Mouse (Mus musculus) midbrain, embryonic 16.5 days (tissue): ENCODE data around the gene Papss1. TPM values are rescaled to one million over a fixed set of nuclear protein-coding genes. Genes with fewer than 3 reads are reported as not detected.

Source experiments
- ATAC-seq: fragments of 200-750 bp; cut with Nextera tagmentation; 2 replicates; pipeline ENCODE4 v1.8.0; 2017; ENCODE audit warnings: moderate TSS enrichment
- H3K27ac ChIP-seq: fragments of 300-500 bp; sonication (generic); 2 replicates; pipeline ENCODE4 v1.5.1; 2014; ENCODE audit warnings: mild to moderate bottlenecking, low read length, mixed read lengths
- H3K27me3 ChIP-seq: fragments of 300-500 bp; sonication (generic); 2 replicates; pipeline ENCODE4 v1.6.1; 2014; ENCODE audit warnings: low read depth, low read length, mixed read lengths; ENCODE audit not compliant: control insufficient read depth, insufficient read depth
- H3K36me3 ChIP-seq: fragments of 300-500 bp; sonication (generic); 2 replicates; pipeline ENCODE4 v1.6.1; 2014; ENCODE audit warnings: mild to moderate bottlenecking, low read length, moderate library complexity, mixed read lengths; ENCODE audit not compliant: control insufficient read depth, insufficient read depth
- H3K4me1 ChIP-seq: fragments of 300-500 bp; sonication (generic); 2 replicates; pipeline ENCODE4 v1.6.1; 2014; ENCODE audit warnings: mild to moderate bottlenecking, low read length, mixed read lengths; ENCODE audit not compliant: control insufficient read depth, insufficient read depth
- H3K4me2 ChIP-seq: fragments of 300-500 bp; sonication (generic); 2 replicates; pipeline ENCODE4 v1.6.1; 2014; ENCODE audit warnings: mild to moderate bottlenecking, low read length, mixed read lengths
- H3K4me3 ChIP-seq: fragments of 300-500 bp; sonication (generic); 2 replicates; pipeline ENCODE4 v1.5.1; 2014; ENCODE audit warnings: low read depth, mild to moderate bottlenecking, low read length, moderate library complexity, mixed read lengths
- H3K9ac ChIP-seq: fragments of 300-500 bp; sonication (generic); 2 replicates; pipeline ENCODE4 v1.6.1; 2014; ENCODE audit warnings: low read depth, low read length, mixed read lengths
- H3K9me3 ChIP-seq: fragments of 300-500 bp; sonication (generic); replicated peaks from 2 replicates; pipeline ENCODE4 v1.6.1; 2014; ENCODE audit warnings: mild to moderate bottlenecking, low read length, mixed read lengths; ENCODE audit not compliant: control insufficient read depth, poor library complexity, severe bottlenecking
- WGBS: fragments of 180-500 bp; shearing (Covaris S2); extraction: QIAGEN DNeasy Blood & Tissue Kit; methylation state at CpG from one replicate; pipeline ENCODE4 v1.1.7; 2014; 5-methylcytosine and 5-hydroxymethylcytosine counted together
- polyA plus RNA-seq: library from polyadenylated mRNA; unstranded; fragments of >200 nt; fragmentation: Nextera tagmentation; extraction: Ambion mirVana; gene quantifications from 2 replicates; pipeline ENCODE4 v1.2.1, GENCODE M21; 2015

Papss1 gene
- polyA plus RNA-seq, 1 experiment from 2014 or later, result 127 TPM

DNA sequence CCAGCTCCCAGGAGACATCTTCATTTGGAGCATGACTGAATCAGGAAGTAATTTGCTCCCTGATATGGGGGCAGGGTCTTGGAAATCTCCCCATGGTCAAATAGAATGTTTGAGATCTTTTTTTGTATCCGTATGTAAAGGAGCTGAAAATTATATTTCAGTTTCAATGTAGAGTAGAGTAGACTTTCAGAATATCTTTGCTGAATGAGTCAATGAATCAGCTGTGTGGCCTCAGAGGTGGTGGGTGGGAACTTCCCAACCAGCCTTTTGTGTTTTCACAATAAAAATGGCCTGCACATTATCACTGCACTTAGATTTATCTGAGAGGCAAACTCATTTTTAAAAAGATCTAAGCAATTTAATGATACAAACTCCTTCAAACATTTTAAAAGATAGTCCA is 58.6 kb downstream of the Papss1 start:
- Histone ChIP-seq H3K27ac (no peak overlapping the region), H3K4me2 (no peak overlapping the region), H3K9me3 (no peaks in the 10 kb centered on the region), H3K4me1 (no peaks in the 10 kb centered on the region), H3K4me3 (no peak overlapping the region), H3K36me3 (peaks cover 13% of the 10 kb centered on the region), H3K27me3 (no peaks in the 10 kb centered on the region), H3K9ac (no peak overlapping the region)
- no peak for ATAC-seq
- 100% methylated on average over 1 of the region's 1 CpGs for WGBS

DNA sequence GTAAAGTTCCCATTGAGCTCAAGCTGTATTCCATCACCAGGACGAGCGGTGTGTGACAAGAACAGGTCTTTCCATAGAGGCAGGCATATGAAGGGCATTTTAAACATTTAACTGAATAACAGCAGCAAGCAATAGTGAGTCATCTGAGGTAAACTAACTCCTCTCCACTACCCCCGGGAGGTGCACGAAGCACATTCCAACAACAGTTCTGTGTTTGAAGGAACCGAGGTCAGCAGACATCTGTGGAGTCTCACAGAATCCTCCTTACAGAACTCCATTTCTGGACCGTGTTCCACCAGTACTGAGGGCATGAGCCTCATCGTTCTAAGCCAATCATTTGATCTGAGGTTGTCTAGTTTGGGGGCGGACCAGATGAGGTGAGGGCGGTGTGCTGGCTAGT is 59.5 kb downstream of the Papss1 start:
- Histone ChIP-seq H3K9me3 (no peaks in the 10 kb centered on the region), H3K36me3 (peaks cover 10% of the 10 kb centered on the region), H3K27me3 (no peaks in the 10 kb centered on the region), H3K4me3 (no peak overlapping the region), H3K4me2 (no peak overlapping the region), H3K9ac (no peak overlapping the region), H3K27ac (no peak overlapping the region), H3K4me1 (no peaks in the 10 kb centered on the region)
- ATAC-seq, result no peak
- WGBS, result 94% methylated on average over 9 of the region's 9 CpGs

DNA sequence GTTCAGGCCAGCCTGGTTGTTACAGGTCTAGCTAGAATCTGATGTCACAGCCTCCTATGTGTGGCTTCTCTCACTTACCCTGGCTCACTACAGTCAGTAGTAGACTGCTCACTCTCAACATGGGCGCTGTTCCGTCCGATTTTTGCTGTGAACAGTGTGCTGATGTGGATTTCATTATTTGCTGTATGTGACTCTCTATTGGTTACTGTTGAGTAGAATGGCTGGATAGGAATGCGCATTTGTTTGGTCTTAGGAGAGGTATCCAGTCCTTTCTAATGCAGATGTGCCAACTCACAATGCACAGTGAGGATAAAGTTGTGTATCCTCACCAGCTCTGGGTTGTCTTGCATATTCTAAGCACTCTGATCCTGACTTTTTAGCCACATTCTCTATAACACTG is 62.9 kb downstream of the Papss1 start:
- Histone ChIP-seq H3K9ac (no peak overlapping the region), H3K27ac (no peak overlapping the region), H3K4me2 (no peak overlapping the region), H3K36me3 (peaks cover 11% of the 10 kb centered on the region), H3K9me3 (no peaks in the 10 kb centered on the region), H3K4me1 (no peaks in the 10 kb centered on the region), H3K27me3 (no peaks in the 10 kb centered on the region), H3K4me3 (no peak overlapping the region)
- 92% methylated on average over 4 of the region's 4 CpGs for WGBS
- no peak for ATAC-seq

DNA sequence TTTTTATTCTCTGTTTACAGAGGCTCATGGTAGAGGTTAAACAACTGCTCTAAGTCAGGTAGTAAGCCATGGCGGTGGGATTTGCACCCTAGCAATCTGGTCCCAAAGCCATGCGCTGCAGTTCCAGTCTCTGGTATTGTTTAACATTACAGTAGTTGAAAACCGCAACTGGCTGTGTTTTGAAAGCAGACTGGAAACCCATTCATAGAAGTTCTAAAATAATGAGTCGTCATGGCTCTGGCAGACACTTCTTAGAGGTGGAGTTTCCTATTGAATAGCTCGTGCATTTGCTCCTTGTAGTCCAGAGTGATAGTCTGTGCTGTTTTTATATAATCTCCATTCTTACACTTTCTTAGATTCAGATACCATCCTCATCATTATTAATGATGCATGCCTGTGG is 63.7 kb downstream of the Papss1 start:
- Histone ChIP-seq H3K36me3 (peaks cover 11% of the 10 kb centered on the region), H3K27ac (no peak overlapping the region), H3K4me1 (no peaks in the 10 kb centered on the region), H3K9me3 (no peaks in the 10 kb centered on the region), H3K9ac (no peak overlapping the region), H3K4me2 (no peak overlapping the region), H3K27me3 (no peaks in the 10 kb centered on the region), H3K4me3 (no peak overlapping the region)
- ATAC-seq, result no peak
- 63% methylated on average over 5 of the region's 5 CpGs for WGBS

DNA sequence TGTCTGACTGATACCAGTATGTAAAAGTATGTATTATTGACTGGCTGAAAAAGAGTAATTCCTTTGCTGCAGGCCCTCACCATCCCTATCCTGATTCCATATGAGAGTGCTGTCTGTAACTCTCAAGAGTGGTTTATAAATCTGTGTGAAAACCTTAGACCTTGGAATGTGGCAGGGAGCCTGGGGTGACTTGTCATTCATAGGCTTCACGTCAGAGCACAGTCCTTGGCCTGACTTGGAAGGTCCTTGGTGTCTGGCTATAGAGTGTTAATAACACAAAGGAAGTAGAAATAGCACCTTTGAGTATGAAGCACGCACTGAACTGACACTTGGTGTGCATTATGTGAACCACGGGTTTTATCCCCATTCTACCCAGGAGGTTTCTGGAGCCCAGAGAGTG is 64.4 kb downstream of the Papss1 start:
- no peak overlapping the region for H3K9ac ChIP-seq
- ATAC-seq, result no peak
- 87% methylated on average over 3 of the region's 3 CpGs for WGBS
- H3K4me3 ChIP-seq, result no peak overlapping the region
- H3K9me3 ChIP-seq, result no peaks in the 10 kb centered on the region
- H3K27ac ChIP-seq, result no peak overlapping the region
- H3K4me2 ChIP-seq, result no peak overlapping the region
- H3K4me1 ChIP-seq, result no peaks in the 10 kb centered on the region
- H3K36me3 ChIP-seq, result peaks cover 8% of the 10 kb centered on the region
- H3K27me3 ChIP-seq, result no peaks in the 10 kb centered on the region

DNA sequence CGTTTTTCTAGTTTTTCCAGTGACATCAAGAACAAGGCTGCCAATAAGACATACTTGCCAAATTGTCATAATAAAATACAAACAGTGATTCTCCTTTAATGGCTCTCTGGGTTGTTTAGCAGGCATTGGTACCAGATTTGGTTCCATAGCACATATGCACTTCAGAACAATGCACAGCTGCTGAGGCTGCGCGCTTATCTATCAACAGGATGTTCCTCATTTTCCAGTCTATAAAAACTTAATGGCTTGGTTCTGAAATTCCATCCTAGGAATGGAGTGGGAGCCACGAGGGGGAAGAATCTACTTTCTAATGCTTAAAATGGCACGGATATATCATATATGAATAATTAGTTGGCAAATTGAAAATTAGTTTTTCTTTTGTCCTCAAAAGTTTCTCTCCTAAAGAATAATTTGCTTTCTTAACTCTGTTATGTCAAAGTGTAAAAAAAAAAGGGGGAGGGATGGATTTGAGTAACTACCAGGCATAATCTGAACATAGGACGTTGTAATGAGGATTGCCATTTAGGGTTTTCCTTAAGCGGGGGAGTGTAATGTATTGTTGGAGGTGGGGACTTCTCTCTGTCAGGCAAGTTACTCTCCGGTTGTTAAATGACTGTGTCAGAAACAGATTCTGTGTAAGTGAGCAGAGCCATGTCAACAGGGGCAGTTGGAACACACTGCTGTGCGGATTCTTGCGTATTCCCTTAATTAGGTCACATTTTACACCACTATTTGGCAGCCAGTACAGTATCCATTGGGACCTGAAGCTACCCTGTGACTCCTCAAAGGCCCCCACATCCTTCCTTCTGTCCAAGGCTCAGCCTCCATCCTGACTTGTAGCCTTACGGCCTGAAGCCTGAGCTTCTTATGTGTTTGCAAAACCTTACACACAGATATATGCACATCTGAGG is 66.1 kb downstream of the Papss1 start:
- WGBS, result 85% methylated on average over 11 of the region's 11 CpGs
- Histone ChIP-seq H3K4me2 (no peak overlapping the region), H3K27me3 (no peaks in the 10 kb centered on the region), H3K9ac (no peak overlapping the region), H3K36me3 (peaks cover 5% of the 10 kb centered on the region; the same call in 1 of the 2 replicates), H3K9me3 (no peaks in the 10 kb centered on the region), H3K4me3 (no peak overlapping the region), H3K27ac (no peak overlapping the region), H3K4me1 (no peaks in the 10 kb centered on the region)
- ATAC-seq, result no peak

DNA sequence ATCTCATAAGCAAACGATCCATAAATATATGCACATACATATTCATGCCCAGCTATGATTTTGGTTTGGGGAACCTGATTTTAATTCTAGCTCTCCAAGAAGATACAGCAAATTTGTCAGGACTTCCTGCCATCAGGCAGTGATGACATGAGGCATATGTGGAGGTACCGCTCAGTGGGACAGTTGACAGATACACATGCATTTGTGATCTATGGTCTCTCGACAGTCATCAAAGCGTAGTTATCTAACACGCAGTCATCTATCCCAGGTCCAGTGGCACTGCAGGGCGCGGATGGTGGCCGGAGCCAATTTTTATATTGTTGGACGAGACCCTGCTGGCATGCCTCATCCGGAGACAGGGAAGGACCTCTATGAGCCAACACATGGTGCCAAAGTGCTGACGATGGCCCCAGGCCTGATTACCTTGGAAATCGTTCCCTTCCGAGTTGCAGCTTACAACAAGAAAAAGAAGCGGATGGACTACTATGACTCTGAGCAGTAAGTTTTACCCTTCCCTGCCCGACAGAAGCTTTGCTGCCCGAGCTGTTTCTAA is 66.8 kb downstream of the Papss1 start:
- ATAC-seq, result no peak
- no peak overlapping the region for H3K4me3 ChIP-seq
- peaks cover 5% of the 10 kb centered on the region; the same call in 1 of the 2 replicates for H3K36me3 ChIP-seq
- H3K27ac ChIP-seq, result no peak overlapping the region
- H3K9me3 ChIP-seq, result no peaks in the 10 kb centered on the region
- H3K27me3 ChIP-seq, result no peaks in the 10 kb centered on the region
- WGBS, result 91% methylated on average over 16 of the region's 16 CpGs
- H3K4me1 ChIP-seq, result no peaks in the 10 kb centered on the region
- no peak overlapping the region for H3K4me2 ChIP-seq
- no peak overlapping the region for H3K9ac ChIP-seq

DNA sequence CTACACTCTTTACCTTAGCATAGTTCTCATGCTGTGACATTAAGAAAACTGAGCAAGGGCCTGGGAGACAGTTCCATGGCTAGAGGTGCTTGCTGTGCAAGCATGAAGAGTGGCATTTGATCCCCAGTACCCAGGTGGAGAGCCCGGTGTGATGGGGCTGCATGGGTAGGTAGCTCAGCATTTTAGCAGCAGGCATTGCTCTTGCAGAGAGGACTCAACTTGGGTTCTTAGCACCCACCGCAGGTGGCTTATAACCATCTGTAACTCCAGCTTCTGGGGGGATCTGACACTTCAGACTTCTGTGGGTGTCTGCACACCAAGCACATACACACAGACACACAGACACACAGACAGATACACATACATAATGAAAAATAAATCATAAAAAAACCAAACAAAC is 69.5 kb downstream of the Papss1 start:
- Histone ChIP-seq H3K4me1 (peaks cover 4% of the 10 kb centered on the region; the same call in 1 of the 2 replicates), H3K4me2 (no peak overlapping the region), H3K36me3 (peaks cover 5% of the 10 kb centered on the region; the same call in 1 of the 2 replicates), H3K27me3 (no peaks in the 10 kb centered on the region), H3K27ac (no peak overlapping the region), H3K9me3 (no peaks in the 10 kb centered on the region), H3K4me3 (no peak overlapping the region), H3K9ac (no peak overlapping the region)
- WGBS, result 98% methylated on average over 2 of the region's 2 CpGs
- ATAC-seq, result no peak

DNA sequence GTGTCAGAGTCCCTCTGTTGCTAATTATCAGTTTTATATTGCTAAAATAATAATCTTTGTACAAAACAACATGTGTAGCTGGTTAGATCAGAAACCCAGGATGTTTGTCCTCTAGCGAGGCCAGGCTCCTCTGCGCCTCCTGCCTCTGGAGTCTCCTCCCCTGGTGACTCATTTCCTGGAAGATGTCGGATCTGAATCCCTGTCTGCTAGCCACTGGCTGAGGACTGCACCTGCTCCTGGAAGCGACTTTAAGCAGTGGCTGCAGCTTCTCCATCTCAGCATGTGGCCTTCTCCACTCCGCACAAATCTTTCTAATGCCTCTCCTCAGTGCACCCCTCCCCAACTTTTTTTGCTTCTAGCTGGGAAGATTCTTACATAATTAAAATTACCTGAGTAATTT is 71.6 kb downstream of the Papss1 start:
- Histone ChIP-seq H3K9ac (no peak overlapping the region), H3K4me1 (peaks cover 4% of the 10 kb centered on the region; the same call in 1 of the 2 replicates), H3K27ac (no peak overlapping the region), H3K27me3 (no peaks in the 10 kb centered on the region), H3K4me2 (no peak overlapping the region), H3K36me3 (peaks cover 5% of the 10 kb centered on the region; the same call in 1 of the 2 replicates), H3K9me3 (no peaks in the 10 kb centered on the region), H3K4me3 (no peak overlapping the region)
- WGBS, result 33% methylated on average over 5 of the region's 5 CpGs
- no peak for ATAC-seq
